Mouse (Mus musculus): ENCODE measurements around the gene Bag6. TPM values are rescaled to one million over a fixed set of nuclear protein-coding genes. Genes with fewer than 3 reads are reported as not detected.

Gene Bag6
- total RNA-seq, 2 experiments from 2014 or later = 72.4 to 91.7 TPM

DNA sequence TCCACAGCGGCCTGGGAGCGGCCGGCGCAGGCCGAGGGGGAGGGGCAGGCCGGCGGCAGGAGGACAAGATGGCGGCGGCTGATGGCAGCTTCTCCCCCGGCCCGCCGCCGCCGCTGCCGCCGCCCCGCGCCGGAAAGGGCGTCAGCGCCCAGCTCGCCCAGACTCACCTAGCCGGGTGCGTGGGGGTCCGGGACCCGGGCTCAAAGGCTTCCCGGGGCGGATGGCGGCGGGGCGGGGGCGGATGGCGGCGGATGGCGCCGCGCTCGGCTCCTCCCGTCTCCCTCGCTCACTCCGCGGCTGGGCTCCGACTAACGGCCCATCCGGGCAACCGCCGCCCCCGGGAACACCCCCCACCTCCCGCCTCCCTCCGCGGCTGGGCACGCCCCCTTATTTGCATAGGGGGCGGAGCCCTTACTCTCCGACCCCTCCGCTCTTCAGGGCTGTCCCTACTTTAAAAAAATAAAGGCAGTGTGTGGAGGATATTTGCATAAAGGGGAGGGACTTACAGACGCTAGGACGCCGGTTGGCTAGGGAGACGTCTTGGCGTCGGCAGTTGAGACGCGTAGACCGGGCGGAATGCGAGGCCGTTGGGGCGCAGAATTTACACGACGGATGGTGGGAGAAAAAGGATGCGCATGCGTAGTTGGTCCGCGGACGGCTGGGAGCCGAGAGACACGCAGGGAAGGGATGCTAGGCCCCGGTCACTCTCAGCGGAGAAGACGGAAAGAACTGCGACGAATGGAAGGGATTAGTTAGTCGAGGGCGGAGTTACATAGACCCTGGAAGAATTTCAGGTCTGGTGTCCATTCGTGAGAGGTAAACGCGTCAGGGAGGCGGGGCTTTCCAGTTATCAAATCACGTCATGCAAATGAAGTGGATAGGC is 29.8 kb downstream of the Bag6 start, which contains the start of gene Prrc2a:
TSS of gene Prrc2a (minus strand) at position 330 of the 883 bp plus-strand sequence.
- ATAC-seq (ENCODE audit: poor library complexity, severe bottlenecking) = peak; percentile 89

DNA sequence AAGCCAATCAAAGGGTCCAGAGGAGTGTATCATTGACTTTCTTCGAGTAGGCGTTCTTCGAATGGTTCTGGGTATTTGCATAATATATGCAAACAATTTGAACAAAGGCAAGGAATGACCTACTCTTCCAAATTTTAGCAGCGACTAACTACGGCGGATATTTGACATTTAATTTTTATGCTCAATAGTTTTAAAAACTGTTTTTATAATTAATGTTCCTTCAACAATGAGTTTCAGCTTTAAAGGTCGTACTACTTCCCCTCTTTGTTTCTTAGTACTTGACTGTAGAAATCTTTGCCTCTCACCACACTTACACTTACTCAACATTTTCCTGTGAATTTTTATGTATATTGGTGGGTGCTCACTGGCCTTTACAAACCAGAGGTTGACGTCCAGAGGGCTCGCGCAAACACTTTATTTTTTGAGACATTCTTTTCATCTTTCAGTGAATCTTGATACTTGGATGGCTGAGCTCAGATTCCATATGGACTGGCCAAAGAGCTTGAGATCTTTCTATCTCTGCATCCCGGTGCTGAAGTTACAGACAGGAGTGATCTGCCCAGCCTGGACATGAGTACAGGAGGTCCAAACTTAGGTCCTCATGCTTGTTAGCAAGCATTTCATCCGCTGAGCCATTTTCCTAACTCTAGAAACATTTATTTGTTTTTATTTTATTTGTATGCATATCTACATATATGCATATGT is 30.6 kb downstream of the Bag6 start:
- ATAC-seq (ENCODE audit: poor library complexity, severe bottlenecking) = no peak

DNA sequence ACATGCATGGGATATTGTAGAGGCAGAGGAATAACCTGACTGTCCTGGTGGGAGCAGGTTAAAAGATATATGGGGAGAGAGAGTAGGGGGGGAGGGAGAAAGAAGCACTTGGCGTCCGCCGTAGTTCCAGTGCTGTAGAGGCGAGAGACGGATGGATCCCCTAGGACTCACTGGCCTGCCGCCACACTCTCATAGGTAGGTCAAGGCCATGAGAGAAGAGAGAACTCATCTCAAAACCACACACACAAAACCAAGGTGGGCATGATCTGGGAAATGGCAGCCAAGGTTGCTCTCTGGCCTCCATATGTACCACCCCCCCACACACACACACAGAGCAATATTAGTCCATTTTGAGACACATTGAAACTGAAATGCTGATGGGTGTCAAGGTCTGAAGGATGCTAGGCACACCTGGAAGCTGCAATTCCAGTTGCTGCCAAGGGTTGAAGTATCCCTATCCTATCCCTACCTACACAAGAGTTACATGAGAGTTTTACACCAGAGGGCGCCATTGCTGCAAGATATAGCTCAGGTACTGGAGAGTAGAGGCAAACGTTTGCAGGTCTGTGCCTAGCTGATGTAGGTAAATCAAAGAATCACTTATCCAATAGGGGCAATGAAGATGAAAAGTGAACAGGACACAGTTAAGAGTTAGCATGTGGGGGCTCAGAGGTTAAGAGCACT is 31.5 kb downstream of the Bag6 start:
- ATAC-seq (ENCODE audit: poor library complexity, severe bottlenecking) = no peak

DNA sequence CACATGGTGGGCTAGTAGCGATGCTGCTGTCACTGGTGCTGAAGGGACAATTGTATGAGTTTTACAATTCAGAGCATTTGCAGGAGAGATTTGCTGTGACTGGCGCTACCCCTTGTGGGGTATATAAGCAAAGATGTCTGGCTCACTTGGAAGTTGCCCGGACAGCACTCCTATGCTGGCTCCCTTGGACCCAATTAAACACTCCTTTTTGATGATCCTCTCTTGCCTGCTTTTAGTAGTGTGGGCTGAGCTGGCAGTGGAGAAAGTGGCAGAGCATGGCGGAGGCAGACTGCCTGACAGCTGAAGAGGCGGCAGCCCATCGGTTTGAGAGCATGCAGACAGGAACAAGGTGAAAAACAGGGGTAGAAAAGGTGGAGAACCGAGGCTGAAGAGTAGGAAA is 32.8 kb downstream of the Bag6 start:
- no peak for ATAC-seq (ENCODE audit: poor library complexity, severe bottlenecking)

DNA sequence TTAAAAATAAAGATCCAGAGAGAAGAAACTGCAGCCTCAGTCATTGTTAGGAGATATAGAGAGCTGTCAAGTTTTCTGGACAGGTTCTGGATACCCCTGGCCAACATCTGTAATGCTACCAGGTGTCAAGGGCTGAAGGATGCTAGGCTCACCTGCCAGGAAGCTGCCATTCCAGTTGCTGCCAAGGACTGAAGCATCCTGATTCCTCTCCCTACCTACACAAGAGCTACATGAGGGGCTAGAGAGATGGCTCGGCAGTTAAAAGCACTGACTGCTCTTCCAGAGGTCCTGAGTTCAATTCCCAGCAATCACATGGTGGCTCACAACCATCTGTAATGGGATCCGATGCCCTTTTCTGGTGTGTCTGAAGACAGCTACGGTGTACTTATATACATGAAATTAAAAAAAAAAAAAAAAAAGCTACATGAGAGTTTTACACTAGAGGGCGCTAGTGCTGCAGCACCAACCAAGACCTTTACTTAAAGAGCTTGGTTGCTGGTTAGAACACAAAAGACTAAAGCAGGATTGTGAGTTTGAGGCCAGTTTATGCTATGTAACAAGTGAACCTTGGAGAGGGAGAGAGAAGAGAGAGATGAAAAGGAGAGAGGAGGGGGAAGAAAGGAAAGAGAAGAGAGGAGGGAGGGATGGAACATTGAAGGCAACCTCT is 33.7 kb downstream of the Bag6 start:
- no peak for ATAC-seq (ENCODE audit: poor library complexity, severe bottlenecking)

DNA sequence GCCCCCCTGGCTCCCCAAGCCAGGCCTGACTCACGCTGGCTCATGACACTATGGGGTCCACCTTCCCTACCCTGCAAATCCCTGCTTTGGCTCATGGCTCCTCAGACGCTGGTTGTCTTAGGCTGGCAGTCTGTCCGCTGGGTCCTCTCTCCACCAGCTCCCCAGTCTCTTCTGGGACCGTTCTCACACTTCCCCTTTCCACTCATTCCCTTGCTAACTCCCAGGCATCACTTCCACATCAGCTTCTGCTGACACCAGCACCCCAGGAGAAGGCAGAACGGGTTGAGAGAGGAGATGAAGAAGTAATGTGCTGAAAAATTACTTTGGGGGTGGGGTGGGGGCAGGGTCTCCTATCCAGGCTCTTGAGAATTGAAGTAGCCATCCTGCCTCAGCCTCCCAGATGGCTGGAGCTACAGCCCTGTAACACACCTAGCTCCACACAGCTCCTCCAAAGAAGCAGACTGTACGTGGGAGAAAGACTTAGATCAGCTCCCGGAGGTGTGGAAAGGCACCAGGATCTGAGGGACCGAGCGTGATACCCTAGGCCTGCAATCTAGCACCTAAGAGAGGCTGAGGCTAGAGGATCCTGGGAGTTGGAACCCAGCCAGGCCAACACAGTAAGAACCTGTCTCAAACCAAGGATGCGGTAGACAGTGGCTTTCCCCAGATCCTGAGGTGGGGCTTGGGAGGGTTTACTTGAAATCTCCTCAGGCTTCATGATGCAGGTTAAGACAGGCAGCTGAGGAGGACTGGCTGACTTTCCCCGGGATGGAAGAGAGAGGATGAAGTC is 37.7 kb downstream of the Bag6 start:
- ATAC-seq (ENCODE audit: poor library complexity, severe bottlenecking) = peak; percentile 85

DNA sequence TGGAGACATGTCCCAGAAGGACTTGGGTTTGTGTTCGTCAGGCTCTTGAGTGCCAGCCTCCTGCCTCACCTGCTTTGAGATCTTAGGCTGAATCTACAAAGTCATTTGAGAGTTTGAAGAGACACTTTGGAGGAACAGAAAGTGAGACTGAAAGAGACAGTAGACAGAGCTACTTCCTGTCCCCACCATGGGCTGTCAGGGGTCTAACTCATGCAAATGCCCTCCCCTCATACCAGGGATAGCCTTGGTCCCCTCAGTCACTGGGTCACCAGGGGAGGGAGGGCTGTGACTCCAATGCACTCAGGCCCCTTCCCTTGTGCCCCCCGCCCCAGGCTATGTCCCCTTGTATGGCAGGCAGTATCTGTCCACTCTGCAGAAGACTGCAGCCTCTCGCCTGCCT is 38.4 kb downstream of the Bag6 start:
- peak; percentile 45; the same call in 1 of the 2 replicates for ATAC-seq (ENCODE audit: poor library complexity, severe bottlenecking)

DNA sequence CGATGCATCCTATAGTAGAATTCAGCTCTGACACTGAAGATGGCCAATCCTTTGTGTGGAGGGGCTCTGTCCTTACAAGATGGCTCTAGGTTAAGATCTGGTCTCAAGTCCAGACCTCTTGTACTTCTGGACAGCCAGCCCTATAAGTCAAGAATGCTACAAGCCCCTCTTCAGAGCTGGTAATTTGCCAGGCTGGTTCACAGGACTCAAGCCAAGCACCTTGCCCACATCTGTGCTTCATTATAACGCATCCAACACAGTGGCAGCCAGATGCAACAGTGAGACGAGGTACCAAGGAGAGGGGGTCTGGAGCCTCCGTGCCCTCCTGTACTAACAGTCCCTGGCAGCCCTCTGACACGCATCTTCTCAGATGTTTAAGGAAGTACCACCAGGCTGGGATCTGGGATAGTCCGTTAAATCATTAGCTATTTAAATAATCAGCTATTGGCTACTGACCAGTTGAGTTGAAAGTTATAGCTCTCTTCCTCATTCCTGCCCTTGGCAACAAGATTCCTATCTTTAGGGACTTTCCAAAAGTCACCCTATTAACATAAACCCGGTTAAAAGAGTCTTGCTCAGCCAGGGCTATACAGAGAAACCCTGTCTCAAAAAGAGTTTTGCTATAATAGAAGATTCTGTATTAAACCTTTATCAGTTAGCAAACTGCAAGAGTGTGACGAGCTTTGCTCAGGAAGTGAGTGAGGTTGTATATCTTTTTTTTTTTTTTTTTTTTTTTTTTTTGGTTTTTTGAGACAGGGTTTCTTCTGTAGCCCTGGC is 39.4 kb downstream of the Bag6 start:
- no peak for ATAC-seq (ENCODE audit: poor library complexity, severe bottlenecking)

DNA sequence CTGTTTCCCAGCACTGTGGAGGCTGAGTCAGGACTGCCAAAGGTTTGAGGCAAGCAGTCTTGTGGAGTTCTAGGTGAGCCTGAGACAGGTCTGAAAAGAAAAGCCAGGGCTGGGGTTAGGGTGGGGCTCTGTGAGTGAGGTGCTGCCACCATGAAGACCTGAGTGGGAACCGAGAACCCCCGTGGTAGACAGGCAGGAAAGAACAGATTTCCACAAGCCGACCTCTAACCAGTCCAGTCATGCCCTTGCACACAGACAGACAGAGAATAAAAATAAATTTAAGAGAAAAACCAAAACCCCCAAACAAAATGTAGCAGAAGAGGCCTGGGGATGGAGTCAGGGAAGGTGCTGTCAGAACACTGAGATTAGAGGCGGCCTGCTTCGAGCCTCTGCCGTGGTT is 40.4 kb downstream of the Bag6 start:
- ATAC-seq (ENCODE audit: poor library complexity, severe bottlenecking) = no peak

DNA sequence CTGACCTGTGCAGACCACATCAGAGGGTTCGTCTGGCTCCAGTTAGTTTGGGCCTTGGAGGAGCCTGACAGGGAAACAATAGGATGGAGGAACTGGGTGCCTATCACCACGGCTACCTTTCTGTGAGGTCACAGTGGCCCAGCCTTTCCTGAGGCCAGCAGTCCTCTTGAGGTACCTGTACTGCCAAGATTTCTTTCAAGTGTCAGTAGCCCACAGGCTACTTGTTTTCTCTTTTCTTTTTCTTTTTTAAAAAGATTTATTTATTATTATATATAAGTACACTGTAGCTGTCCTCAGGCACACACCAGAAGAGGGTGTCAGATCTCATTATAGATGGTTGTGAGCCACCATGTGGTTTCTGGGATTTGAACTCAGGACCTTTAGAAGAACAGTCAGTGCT is 41.0 kb downstream of the Bag6 start, which contains the start of gene Aif1:
TSS of gene Aif1 (minus strand) at position 101 of the 400 bp plus-strand sequence.
- ATAC-seq (ENCODE audit: poor library complexity, severe bottlenecking) = no peak

DNA sequence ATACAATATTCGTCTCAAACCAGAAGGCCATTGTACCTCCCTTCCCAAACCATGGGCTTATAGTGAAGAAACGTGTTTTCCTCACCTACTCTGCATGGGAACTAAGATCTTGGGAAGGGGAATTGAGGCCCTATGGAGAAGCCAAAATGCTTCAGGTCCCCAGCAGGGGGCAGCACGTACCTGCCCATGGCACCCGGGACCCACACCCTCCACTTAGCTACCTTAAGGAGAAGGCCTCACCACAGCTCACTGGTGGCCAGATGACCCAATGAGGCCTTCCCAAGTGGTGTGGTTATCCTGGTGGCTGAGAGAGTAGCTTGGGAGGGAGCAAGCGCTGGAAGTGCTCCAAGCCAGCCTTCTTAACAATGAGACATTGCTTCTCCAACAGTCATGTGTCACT is 43.5 kb downstream of the Bag6 start:
- peak; percentile 98 for ATAC-seq (ENCODE audit: poor library complexity, severe bottlenecking)

DNA sequence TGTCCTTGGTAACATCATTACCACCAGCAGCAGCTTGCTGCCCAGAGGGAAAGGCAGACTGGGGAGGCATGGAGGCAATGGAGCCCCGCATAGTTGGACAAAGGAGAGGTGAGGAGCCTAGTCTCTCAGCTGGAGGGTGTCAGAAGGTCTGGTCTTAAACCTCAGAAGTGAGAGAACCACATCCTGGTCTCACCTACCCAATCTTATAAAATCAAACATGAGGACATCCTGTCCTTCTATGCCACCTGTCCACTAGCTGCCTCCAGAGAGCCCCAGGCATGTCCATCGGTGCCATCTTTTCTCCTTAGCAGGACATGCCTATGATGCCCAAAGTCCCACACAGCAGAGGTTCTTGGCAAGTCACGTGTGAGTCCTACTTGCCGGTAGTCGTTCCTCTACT is 45.1 kb downstream of the Bag6 start:
- ATAC-seq (ENCODE audit: poor library complexity, severe bottlenecking) = no peak

DNA sequence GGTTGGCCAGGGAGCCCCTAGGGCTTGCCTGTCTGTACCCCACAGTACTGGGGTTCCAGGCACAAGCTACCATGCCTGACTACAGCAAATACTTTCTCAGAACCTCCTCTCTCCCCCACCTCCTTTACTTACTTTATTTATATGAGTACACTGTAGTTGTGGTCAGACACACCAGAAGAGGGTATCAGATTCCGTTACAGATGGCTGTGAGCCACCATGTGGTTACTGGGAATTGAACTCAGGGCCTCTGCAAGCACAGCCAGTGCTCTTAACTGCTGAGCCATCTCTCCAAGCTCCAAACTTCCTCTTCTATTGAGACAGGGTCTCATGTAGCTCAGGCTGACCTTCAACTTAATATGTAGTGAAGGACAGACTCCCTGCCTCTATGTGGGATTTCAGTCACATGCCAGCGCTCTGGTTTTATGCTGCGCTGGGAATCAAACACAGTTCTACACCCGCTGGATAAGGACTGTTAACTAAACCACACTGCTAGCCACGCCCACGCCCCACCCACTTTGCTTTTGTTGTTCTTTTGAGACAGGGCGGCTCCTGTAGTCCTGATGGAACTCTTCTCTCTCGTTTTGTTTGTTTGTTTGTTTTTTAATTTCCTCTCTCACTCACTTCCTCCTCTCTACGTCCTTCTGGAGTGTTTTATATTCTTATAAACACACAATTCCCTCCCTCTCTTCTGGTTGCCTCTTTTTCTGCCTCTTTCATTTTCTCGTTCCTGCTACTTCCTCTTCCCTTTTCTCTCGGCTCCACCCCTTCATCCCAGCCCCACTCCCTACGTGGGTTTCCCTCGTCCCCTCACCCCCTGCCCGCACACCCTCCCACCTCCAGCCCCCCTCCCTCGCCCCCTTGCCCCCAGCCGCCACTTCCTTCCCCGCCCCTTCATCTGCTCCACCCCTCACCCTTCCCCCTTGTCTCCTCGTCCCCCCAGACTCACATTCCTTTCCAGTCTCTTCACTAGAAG is 50.9 kb downstream of the Bag6 start:
- peak; percentile 58 for ATAC-seq (ENCODE audit: poor library complexity, severe bottlenecking)

DNA sequence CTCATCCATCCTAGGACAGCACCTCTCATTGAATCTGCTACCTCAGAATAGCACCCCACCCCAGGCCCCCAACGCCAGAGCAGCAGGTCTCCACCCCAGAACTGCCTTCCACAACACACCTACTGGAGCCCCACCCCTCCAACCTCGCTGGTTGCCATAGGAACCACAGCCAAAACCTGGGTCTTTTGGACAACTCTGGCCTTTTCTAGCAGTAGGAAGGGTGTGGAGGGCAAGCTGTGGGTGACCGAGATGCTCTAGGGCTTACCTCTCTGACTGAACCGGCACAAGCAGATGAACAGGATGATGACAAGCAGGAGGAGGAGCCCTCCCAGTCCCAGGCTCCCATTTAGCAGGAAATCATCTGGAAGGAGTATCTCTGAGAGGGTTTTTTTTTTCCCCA is 51.7 kb downstream of the Bag6 start:
- ATAC-seq (ENCODE audit: poor library complexity, severe bottlenecking) = peak; percentile 67

DNA sequence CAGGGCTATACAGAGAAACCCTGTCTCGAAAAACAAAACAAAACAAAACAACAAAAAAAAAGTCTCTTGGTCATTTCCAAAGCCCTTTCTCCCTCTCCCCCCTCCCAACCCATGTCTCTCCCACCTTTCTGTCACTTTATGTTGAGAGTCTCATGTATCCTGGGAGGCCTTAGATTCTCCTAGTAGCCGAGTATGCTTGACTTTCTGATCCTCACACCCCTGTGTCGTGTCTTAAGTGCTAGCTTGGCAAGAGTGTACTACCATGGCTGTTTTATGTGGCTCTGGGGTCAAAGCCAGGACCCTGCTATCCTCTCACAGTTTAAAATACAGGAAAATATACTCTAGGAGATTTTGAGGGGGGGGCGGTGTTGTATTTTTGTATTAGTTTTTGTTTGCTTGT is 52.4 kb downstream of the Bag6 start:
- no peak for ATAC-seq (ENCODE audit: poor library complexity, severe bottlenecking)

DNA sequence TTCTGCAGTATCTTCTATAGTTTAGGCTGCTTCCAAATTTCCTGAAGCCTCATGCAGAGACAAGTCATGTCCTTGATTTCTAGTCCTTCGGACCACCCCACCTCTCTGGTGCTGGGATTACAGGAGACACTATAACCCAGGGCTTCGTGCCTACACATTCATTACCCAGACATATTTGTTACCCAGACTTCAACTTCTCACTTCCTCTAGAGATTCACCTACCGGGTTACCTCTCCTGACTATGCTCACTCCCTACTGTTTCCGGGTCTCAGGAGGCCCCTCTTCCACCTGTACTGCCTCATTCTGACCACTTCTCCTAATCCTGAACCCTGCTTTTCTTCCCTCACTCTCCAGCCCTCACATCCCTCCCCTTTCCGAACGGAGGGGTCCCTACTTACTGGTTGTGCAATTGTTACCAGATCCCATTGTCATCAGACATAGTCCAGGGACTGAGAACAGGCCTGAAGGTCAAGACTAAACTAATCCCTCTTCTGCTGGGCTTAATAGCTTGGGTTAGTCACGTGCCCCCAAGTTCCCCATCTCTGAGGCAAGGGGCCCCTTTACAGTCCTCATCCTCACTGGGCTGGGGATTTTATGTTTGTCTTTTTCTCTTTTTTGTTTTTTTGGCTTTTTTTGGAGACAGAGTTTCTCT is 53.1 kb downstream of the Bag6 start, which contains the start of gene Lst1:
TSS of gene Lst1 (minus strand) at position 481 of the 652 bp plus-strand sequence.
- ATAC-seq (ENCODE audit: poor library complexity, severe bottlenecking) = peak; percentile 24

DNA sequence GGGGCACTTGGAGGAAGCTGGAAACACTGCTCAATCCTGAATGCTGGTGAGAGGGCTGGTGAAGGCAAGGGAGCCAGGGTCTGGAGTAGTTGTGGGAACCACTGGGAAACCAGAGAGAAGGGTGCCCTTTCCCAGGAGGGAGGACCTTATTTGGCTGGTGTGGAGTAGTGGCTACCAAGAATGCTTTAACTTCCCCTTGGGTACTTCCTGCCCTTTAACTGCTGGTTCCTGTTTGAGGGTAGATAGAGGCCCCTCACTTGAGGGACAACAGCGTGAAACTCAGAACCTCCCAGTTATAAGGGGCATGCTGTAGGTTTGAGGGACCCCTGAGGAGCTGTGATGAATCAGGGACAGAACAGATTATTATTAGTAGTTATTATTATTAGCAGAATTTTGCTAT is 54.2 kb downstream of the Bag6 start:
- peak; percentile 15; the same call in 1 of the 2 replicates for ATAC-seq (ENCODE audit: poor library complexity, severe bottlenecking)
